Mouse (Mus musculus): Measurements from ENCODE around the gene Gm973. TPM values are rescaled to one million over a fixed set of nuclear protein-coding genes. Genes with fewer than 3 reads are reported as not detected.

The Gm973 gene
- polyA plus RNA-seq, 2 experiments, result 2.1 to 2.8 TPM

GRCm38 (mm10) chr1:59523378-59523958, 7.4 kb downstream of the Gm973 start:
- TF ChIP-seq POLR2A (IDR thresholded peaks at IDR 0.05; ENCODE audit: borderline replicate concordance, extremely low read depth, insufficient read depth, insufficient read length), result no peak
- H3K27me3 ChIP-seq (ENCODE audit: control insufficient read depth, insufficient read depth, low read length), result no peaks in the 10 kb centered on the region
- no peaks in the 10 kb centered on the region for H3K36me3 ChIP-seq (ENCODE audit: control insufficient read depth, insufficient read depth, low read length)
- H3K4me1 ChIP-seq (ENCODE audit: control insufficient read depth, insufficient read depth, low read length), result peaks cover 21% of the 10 kb centered on the region
- H3K4me2 ChIP-seq (replicated peaks; ENCODE audit: low read depth, low read length, severe bottlenecking), result no peak overlapping the region
- H3K27ac ChIP-seq (replicated peaks; ENCODE audit: low read depth, low read length), result no peak overlapping the region
- H3K9me3 ChIP-seq (ENCODE audit: control insufficient read depth, low read length), result no peaks in the 10 kb centered on the region
- no peak for ATAC-seq (ENCODE audit: low FRiP score, low read depth)
- 62% methylated on average over 5 of the region's 5 CpGs for WGBS
- no peak overlapping the region for H3K4me3 ChIP-seq (replicated peaks; ENCODE audit: low read length)
- DNase-seq (ENCODE audit: low spot score), result no peak
- no peak overlapping the region for H3K9ac ChIP-seq (ENCODE audit: low read depth, low read length, severe bottlenecking)

GRCm38 (mm10) chr1:59524071-59524470, 8.0 kb downstream of the Gm973 start:
- Histone ChIP-seq H3K4me2 (replicated peaks; ENCODE audit: low read depth, low read length, severe bottlenecking) (no peak overlapping the region), H3K36me3 (ENCODE audit: control insufficient read depth, insufficient read depth, low read length) (no peaks in the 10 kb centered on the region), H3K4me1 (ENCODE audit: control insufficient read depth, insufficient read depth, low read length) (peaks cover 21% of the 10 kb centered on the region), H3K9me3 (ENCODE audit: control insufficient read depth, low read length) (no peaks in the 10 kb centered on the region), H3K9ac (ENCODE audit: low read depth, low read length, severe bottlenecking) (no peak overlapping the region), H3K4me3 (replicated peaks; ENCODE audit: low read length) (no peak overlapping the region), H3K27ac (replicated peaks; ENCODE audit: low read depth, low read length) (0 out of 2 replicates have a peak overlapping the region, but pooled peaks have one; percentile 33), H3K27me3 (ENCODE audit: control insufficient read depth, insufficient read depth, low read length) (no peaks in the 10 kb centered on the region)
- WGBS, result 74% methylated on average over 2 of the region's 2 CpGs
- ATAC-seq (ENCODE audit: low FRiP score, low read depth), result no peak
- TF ChIP-seq POLR2A (IDR thresholded peaks at IDR 0.05; ENCODE audit: borderline replicate concordance, extremely low read depth, insufficient read depth, insufficient read length), result no peak
- DNase-seq (ENCODE audit: low spot score), result no peak

- DNase-seq (ENCODE audit: low spot score), result no peak
- H3K36me3 ChIP-seq (ENCODE audit: control insufficient read depth, insufficient read depth, low read length), result no peaks in the 10 kb centered on the region
- H3K27ac ChIP-seq (replicated peaks; ENCODE audit: low read depth, low read length), result no peak overlapping the region; the same call in 1 of the 2 replicates
- H3K9me3 ChIP-seq (ENCODE audit: control insufficient read depth, low read length), result no peaks in the 10 kb centered on the region
- ATAC-seq (ENCODE audit: low FRiP score, low read depth), result no peak
- H3K4me2 ChIP-seq (replicated peaks; ENCODE audit: low read depth, low read length, severe bottlenecking), result no peak overlapping the region
- no peak overlapping the region for H3K9ac ChIP-seq (ENCODE audit: low read depth, low read length, severe bottlenecking)
- H3K4me3 ChIP-seq (replicated peaks; ENCODE audit: low read length), result no peak overlapping the region
- H3K4me1 ChIP-seq (ENCODE audit: control insufficient read depth, insufficient read depth, low read length), result peaks cover 19% of the 10 kb centered on the region
- H3K27me3 ChIP-seq (ENCODE audit: control insufficient read depth, insufficient read depth, low read length), result no peaks in the 10 kb centered on the region
- no peak for TF ChIP-seq POLR2A (IDR thresholded peaks at IDR 0.05; ENCODE audit: borderline replicate concordance, extremely low read depth, insufficient read depth, insufficient read length)
- 43% methylated on average over 3 of the region's 3 CpGs for WGBS
Measured at GRCm38 (mm10) chr1:59524759-59525158, 8.7 kb downstream of the Gm973 start.

- no peaks in the 10 kb centered on the region for H3K36me3 ChIP-seq (ENCODE audit: control insufficient read depth, insufficient read depth, low read length)
- peaks cover 7% of the 10 kb centered on the region; the same call in 1 of the 2 replicates for H3K4me1 ChIP-seq (ENCODE audit: control insufficient read depth, insufficient read depth, low read length)
- H3K27me3 ChIP-seq (ENCODE audit: control insufficient read depth, insufficient read depth, low read length), result no peaks in the 10 kb centered on the region
- no peak for DNase-seq (ENCODE audit: low spot score)
- TF ChIP-seq POLR2A (IDR thresholded peaks at IDR 0.05; ENCODE audit: borderline replicate concordance, extremely low read depth, insufficient read depth, insufficient read length), result no peak
- H3K27ac ChIP-seq (replicated peaks; ENCODE audit: low read depth, low read length), result no peak overlapping the region
- no peak overlapping the region for H3K4me2 ChIP-seq (replicated peaks; ENCODE audit: low read depth, low read length, severe bottlenecking)
- no peak overlapping the region for H3K9ac ChIP-seq (ENCODE audit: low read depth, low read length, severe bottlenecking)
- H3K9me3 ChIP-seq (ENCODE audit: control insufficient read depth, low read length), result no peaks in the 10 kb centered on the region
- no peak for ATAC-seq (ENCODE audit: low FRiP score, low read depth)
- no peak overlapping the region for H3K4me3 ChIP-seq (replicated peaks; ENCODE audit: low read length)
- 68% methylated on average over 6 of the region's 6 CpGs for WGBS
Measured at GRCm38 (mm10) chr1:59527219-59527618, 11.2 kb downstream of the Gm973 start.

DNA sequence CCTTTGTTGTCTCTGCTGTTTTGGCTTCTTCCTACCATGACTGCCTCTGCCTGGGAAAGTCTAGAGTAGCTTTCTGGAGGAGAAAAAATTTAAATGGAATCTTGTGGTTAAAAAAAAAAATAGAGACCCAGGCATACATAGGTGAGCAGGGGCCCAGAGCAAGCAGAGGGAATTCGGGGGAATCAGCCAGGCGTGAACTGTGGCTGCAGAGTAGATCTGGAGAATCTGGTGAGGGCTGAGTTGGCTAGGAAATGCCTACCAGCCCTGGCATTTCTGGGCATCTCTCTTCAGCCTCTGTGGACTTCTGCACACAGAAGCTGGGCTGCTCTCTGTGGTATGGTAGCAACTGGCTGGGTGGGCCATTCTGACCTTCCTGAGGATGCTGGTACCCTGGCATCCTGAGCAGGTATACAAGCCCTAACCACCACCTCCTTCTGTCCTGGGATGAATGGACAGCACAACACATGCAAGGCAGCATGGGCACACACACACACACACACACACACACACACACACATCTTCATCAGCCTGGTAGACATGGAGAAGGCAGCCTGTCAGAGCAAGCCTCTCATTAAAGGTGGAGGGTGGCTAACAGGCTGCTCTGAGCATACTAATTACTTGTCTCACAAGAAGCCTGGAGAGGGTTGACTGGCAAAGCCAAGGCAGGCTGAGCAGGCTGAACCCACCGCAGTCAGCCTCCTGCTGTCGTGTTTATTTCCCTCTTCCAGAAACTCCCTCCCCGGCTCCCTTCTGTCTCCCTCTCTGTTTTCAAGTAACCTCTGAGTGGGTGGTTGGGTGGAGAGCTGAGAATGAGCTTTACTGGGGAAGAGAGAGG, 19.1 kb downstream of the Gm973 start:
- H3K27ac ChIP-seq (replicated peaks; ENCODE audit: low read depth, low read length), result no peak overlapping the region
- H3K9me3 ChIP-seq (ENCODE audit: control insufficient read depth, low read length), result no peaks in the 10 kb centered on the region
- no peaks in the 10 kb centered on the region for H3K27me3 ChIP-seq (ENCODE audit: control insufficient read depth, insufficient read depth, low read length)
- peaks cover 6% of the 10 kb centered on the region for H3K4me1 ChIP-seq (ENCODE audit: control insufficient read depth, insufficient read depth, low read length)
- 16% methylated on average over 5 of the region's 5 CpGs for WGBS
- no peak for ATAC-seq (ENCODE audit: low FRiP score, low read depth)
- DNase-seq (ENCODE audit: low spot score), result no peak
- TF ChIP-seq POLR2A (IDR thresholded peaks at IDR 0.05; ENCODE audit: borderline replicate concordance, extremely low read depth, insufficient read depth, insufficient read length), result no peak
- no peak overlapping the region for H3K9ac ChIP-seq (ENCODE audit: low read depth, low read length, severe bottlenecking)
- no peak overlapping the region for H3K4me3 ChIP-seq (replicated peaks; ENCODE audit: low read length)
- H3K4me2 ChIP-seq (replicated peaks; ENCODE audit: low read depth, low read length, severe bottlenecking), result no peak overlapping the region
- H3K36me3 ChIP-seq (ENCODE audit: control insufficient read depth, insufficient read depth, low read length), result no peaks in the 10 kb centered on the region
